Mouse (Mus musculus) hindlimb bud, embryonic 11.5 days (tissue): ENCODE measurements around the gene Arpc4.

Experiments
- DNase-seq: peaks from one replicate; pipeline ENCODE4 v3.0.0-alpha.2; 2012; ENCODE audit warnings: low read depth, low spot score; ENCODE audit errors: extremely low spot score

Arpc4 gene

GRCm38 (mm10) chr6:113364518-113365135 lies 13.3 kb upstream of the Arpc4 start:
- no peak for DNase-seq

- DNase-seq = no peak
These were observed 11.3 kb upstream of the Arpc4 start for GRCm38 (mm10) chr6:113366639-113367038.

- DNase-seq = no peak
These were observed 10.3 kb upstream of the Arpc4 start for GRCm38 (mm10) chr6:113367574-113367973.

GRCm38 (mm10) chr6:113368124-113368523 lies 9.8 kb upstream of the Arpc4 start:
- DNase-seq = no peak

GRCm38 (mm10) chr6:113368577-113368976 lies 9.3 kb upstream of the Arpc4 start:
- no peak for DNase-seq

GRCm38 (mm10) chr6:113370194-113370929 lies 7.6 kb upstream of the Arpc4 start:
- DNase-seq = no peak

- no peak for DNase-seq
These were observed 4.4 kb upstream of the Arpc4 start for GRCm38 (mm10) chr6:113373491-113373890.

- peak; percentile 6 for DNase-seq
These were observed 781 bp upstream of the Arpc4 start for GRCm38 (mm10) chr6:113377172-113377495.

GRCm38 (mm10) chr6:113379246-113379645 lies 1.3 kb downstream of the Arpc4 start:
- DNase-seq = no peak

GRCm38 (mm10) chr6:113380480-113380879 lies 2.6 kb downstream of the Arpc4 start:
- no peak for DNase-seq

GRCm38 (mm10) chr6:113384351-113384927 lies 6.5 kb downstream of the Arpc4 start:
- no peak for DNase-seq

GRCm38 (mm10) chr6:113385160-113385714 lies 7.3 kb downstream of the Arpc4 start:
- DNase-seq = no peak

- DNase-seq = no peak
These were observed 8.1 kb downstream of the Arpc4 start for GRCm38 (mm10) chr6:113386025-113386424.

GRCm38 (mm10) chr6:113388960-113389359 lies 11.0 kb downstream of the Arpc4 start, which contains the start of gene Ttll3:
Gene Ttll3 (plus strand): TSS chr6:113389260.
- DNase-seq = no peak

GRCm38 (mm10) chr6:113390715-113391114 lies 12.8 kb downstream of the Arpc4 start:
- no peak for DNase-seq

- no peak for DNase-seq
These were observed 14.1 kb downstream of the Arpc4 start for GRCm38 (mm10) chr6:113392015-113392386.

GRCm38 (mm10) chr6:113392387-113393071 lies 14.6 kb downstream of the Arpc4 start:
- no peak for DNase-seq

- DNase-seq = no peak
These were observed 16.0 kb downstream of the Arpc4 start for GRCm38 (mm10) chr6:113393951-113394350.

- no peak for DNase-seq
These were observed 16.9 kb downstream of the Arpc4 start for GRCm38 (mm10) chr6:113394811-113395210.

- no peak for DNase-seq
These were observed 17.6 kb downstream of the Arpc4 start for GRCm38 (mm10) chr6:113395501-113395900.

GRCm38 (mm10) chr6:113396270-113397030 lies 18.5 kb downstream of the Arpc4 start:
- no peak for DNase-seq
